Mouse (Mus musculus) kidney, adult 18-20 months (tissue): ENCODE data around the gene Prdm4.

Experiments used
- DNase-seq: peaks from one replicate; pipeline ENCODE4 v3.0.0; 2021

The Prdm4 gene

DNA sequence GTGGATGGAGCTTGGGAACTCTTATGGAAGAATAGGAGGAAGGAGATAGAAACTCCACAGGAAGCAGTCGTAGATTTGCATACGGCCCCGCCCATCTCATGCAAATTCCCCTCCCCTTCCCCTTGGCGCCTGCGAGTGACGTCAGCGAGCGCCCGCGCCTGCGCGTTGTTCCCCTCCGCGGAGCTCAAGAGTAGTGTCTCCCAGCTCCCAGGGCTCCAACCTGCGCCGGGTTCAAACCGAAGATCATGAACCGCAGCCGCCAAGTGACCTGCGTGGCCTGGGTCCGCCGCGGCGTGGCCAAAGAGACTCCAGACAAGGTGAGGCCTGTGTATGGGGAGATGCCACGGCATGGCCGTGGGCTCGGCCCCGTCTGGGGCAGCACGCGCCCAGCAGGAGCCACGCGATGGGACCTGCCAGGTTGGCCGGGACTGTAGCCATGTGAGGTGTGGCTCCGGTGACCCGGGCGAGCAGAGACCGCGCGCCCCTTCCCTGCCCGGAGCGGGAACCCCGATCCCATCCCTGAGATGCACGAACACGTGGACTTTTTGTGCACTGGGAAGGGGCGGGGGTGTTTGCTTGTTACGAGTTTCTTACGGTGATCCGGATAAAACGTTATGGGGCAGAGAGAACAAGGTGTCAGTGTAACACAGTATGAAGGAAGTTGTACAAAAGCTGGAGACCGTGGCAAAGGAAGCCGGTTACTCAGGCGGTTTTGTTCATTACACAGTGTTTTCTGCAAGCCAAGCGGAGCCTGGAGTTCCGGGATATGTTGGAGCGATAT is 45.1 kb downstream of the Prdm4 start:
- peak; percentile 92 for DNase-seq

DNA sequence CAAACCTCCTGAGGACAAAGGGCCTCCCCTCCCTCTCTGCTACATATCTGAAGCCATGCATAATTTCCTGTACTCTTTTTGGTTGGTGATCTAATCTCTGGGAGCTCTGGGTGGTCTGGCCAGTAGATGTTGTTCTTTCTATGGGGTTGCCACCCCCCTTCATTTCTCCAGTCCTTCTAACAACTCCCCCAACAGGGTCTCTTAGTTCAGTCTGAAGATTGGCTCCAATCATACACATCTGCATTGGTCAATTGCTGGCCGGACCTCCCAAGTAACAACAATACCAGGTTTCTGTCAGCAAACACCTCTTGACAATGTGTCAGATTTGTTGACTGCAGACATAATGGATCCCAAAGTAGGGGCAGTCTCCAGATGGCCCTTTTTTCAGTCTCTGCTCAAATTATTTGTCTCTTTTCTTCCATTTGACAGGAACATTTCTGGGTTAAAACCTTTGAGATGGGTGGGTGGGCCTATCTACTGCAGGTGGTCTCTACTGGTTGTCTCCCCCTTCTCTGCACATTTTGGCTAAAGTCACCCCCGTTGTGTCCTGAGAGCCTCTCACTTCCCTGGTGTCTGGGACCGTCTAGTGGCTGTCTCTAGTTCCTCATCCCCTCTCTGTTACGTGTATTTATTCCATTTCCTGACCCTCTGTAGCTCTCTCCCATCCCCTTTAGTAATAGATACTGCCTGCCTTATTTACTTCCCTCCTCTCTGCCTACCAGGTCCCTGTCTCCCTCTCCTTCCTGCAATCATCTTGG is 70.7 kb downstream of the Prdm4 start:
- no peak for DNase-seq
